Mouse (Mus musculus) E14TG2a.4 (cell line): ENCODE measurements at regions not wholly inside any gene's neighbourhood (a gene's known extent, or its start where the extent isn't known, plus 50 kb on each side); places are given as distances from the start of the nearest gene placed in this dataset.

Source experiments
- H3K27me3 ChIP-seq: 2 replicates; pipeline ENCODE4 v1.6.1; 2014; ENCODE audit warnings: low read length, control low read depth; ENCODE audit not compliant: insufficient read depth
- H3K36me3 ChIP-seq: 2 replicates; pipeline ENCODE4 v1.6.1; 2014; ENCODE audit warnings: low read length, control low read depth; ENCODE audit not compliant: insufficient read depth
- H3K4me1 ChIP-seq: replicated peaks from 2 replicates; pipeline ENCODE4 v1.6.1; 2014; ENCODE audit warnings: low read depth, low read length, control low read depth
- H3K4me3 ChIP-seq: replicated peaks from 2 replicates; pipeline ENCODE4 v1.5.1; 2014; ENCODE audit warnings: mild to moderate bottlenecking, low read length
- H3K9me3 ChIP-seq: 2 replicates; pipeline ENCODE4 v1.6.1; 2014; ENCODE audit warnings: low read length, control low read depth
- CTCF ChIP-seq: conservative IDR thresholded peaks from 2 replicates; pipeline ENCODE4 v1.5.1; 2014; ENCODE audit warnings: low read length
- NANOG ChIP-seq: IDR thresholded peaks from 2 replicates; pipeline ENCODE4 v1.6.1; 2014; ENCODE audit warnings: borderline replicate concordance, low read length, mixed read lengths
- POU5F1 ChIP-seq: IDR thresholded peaks from 2 replicates; pipeline ENCODE4 v1.6.1; 2014; ENCODE audit warnings: low read length, borderline replicate concordance

- no peak overlapping the region for H3K4me3 ChIP-seq
- H3K36me3 ChIP-seq = no peaks in the 10 kb centered on the region
- no peaks in the 10 kb centered on the region for H3K9me3 ChIP-seq
- no peaks in the 10 kb centered on the region for H3K27me3 ChIP-seq
- no peaks in the 10 kb centered on the region; the same call in 1 of the 2 replicates for H3K4me1 ChIP-seq
- TF ChIP-seq CTCF = no peak
- no peak for TF ChIP-seq POU5F1
- TF ChIP-seq NANOG = no peak
Observed at GRCm38 (mm10) chr13:90229106-90229505, 139.7 kb upstream of the Xrcc4 start.

DNA sequence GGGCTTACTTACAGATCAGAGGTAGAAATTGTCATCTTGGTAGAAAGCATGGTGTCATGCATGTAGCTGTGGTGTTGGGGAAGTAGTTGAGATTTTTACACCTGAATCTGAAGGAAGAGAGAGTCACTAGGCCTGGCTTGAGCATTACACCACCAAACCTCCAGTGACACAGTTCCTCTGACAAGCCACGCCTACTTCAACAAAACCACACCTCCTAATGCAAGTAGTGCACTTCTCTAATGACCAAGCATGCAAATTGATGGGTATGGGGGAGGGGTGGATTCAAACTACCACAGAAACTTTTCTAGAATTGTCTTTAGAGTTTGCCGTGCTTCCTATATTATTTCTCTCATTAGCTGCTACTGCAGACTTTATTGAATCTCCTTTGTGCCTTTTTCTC, 136.8 kb upstream of the Xrcc4 start:
- Histone ChIP-seq H3K4me1 (no peaks in the 10 kb centered on the region; the same call in 1 of the 2 replicates), H3K9me3 (peaks cover 20% of the 10 kb centered on the region), H3K27me3 (no peaks in the 10 kb centered on the region), H3K4me3 (no peak overlapping the region), H3K36me3 (no peaks in the 10 kb centered on the region)
- TF ChIP-seq NANOG (no peak), CTCF (no peak), POU5F1 (no peak)

GRCm38 (mm10) chr13:90212390-90212789, 123.0 kb upstream of the Xrcc4 start:
- H3K4me1 ChIP-seq = no peaks in the 10 kb centered on the region
- no peak for TF ChIP-seq NANOG
- TF ChIP-seq POU5F1 = no peak
- TF ChIP-seq CTCF = no peak
- no peaks in the 10 kb centered on the region for H3K36me3 ChIP-seq
- no peaks in the 10 kb centered on the region for H3K27me3 ChIP-seq
- H3K9me3 ChIP-seq = peaks cover 10% of the 10 kb centered on the region; the same call in 1 of the 2 replicates
- H3K4me3 ChIP-seq = no peak overlapping the region

DNA sequence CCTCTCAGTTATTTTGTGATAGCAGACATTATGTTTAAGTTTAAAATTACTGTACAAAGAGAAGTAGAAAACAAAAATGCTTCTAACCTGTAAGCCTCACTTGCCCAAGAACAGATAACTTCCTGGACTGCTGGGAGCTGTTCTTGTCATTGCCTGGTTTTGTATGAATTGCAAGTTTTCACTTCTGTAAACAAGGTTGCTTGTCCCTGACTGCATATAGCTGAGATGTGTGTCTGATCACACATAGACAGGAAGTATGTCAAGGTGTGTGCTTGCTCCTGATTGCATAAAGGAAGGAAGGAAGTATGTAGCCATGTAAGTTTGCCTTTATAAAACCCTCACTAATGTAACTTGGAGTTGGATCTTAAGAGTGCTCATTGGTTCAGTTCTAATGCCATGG, 118.5 kb upstream of the Xrcc4 start:
- Histone ChIP-seq H3K4me1 (peaks cover 22% of the 10 kb centered on the region), H3K4me3 (no peak overlapping the region), H3K9me3 (no peaks in the 10 kb centered on the region), H3K27me3 (no peaks in the 10 kb centered on the region), H3K36me3 (no peaks in the 10 kb centered on the region)
- no peak for TF ChIP-seq CTCF
- no peak for TF ChIP-seq POU5F1
- TF ChIP-seq NANOG = no peak
